Mouse (Mus musculus): ENCODE results near the gene Kcnk15. TPM values are rescaled to one million over a fixed set of nuclear protein-coding genes. Genes with fewer than 3 reads are reported as not detected.

The Kcnk15 gene
- total RNA-seq, 2 experiments from 2014 or later = not detected

DNA sequence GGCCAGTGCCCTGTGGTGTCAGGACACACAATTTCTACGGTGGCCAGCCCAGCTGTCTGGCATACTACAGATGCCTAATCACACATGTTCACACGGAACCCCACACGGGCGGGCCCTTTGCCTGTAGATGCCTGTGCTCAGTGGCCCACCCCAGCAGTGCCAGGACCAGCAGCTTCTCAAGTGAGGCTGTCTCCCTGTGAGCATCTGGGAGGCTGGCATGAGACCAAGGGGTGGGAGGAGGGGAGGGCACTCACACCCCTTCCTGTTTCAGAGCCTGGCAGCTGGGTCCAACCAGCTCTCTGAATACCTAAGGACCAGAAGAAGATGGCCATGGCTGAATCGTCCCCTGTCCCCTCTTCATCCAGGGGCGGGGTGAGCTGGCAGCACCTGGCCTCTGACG, 22.0 kb downstream of the Kcnk15 start:
- no peak for DNase-seq (ENCODE audit: low spot score in 2 of 2)

DNA sequence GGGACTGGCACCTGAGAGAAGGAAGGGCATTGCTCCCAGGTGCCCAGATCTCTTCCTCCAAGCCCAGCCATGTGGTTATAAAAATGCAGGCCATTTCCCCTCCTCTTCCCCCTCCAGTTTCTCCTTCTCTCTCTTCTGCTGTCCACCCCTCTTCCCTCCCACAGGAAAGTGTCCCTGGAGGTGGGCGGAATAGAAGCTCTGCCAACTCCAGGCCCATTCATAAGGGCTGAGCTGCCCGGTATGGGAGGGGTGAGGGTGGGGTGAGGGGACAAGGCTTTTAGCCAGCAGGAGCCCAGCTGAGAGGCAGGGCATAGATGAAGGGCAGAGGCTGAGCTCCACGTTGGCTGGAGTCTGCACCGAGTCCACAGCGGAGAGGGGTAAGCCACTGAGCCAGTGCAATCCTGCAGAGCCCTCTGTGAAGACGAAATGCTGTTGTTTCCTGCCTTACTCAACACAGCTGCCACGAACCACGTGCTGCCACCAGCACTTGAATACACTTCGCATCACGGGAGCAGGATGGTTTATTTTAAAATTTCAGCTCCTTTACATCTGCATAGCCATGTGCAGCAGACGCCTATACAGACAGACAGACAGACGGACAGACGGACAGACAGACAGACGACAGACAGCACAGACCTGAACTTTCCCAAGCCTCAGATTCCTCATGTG, 23.5 kb downstream of the Kcnk15 start:
- no peak for DNase-seq (ENCODE audit: low spot score in 2 of 2)

DNA sequence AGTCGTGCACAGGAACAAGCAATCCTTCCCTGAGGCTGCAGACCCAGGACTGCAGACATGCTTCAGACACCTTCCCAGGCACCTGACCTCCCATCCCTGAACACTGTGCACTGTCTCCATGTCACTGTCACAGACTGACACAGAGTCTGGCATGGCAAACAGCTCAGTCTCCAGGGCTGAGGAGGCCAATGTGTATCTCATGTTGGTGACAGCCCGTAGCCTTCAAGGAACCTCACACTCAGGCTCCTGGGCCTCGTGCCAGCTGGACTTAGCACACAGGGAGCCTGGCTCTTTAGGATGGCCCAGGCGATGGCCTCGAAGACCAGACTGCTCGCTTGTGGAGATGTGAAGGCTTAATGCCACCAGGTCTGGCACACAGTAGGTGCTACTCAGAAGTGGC, 27.4 kb downstream of the Kcnk15 start:
- DNase-seq (ENCODE audit: low spot score in 2 of 2) = peak; percentile 53 to 64

DNA sequence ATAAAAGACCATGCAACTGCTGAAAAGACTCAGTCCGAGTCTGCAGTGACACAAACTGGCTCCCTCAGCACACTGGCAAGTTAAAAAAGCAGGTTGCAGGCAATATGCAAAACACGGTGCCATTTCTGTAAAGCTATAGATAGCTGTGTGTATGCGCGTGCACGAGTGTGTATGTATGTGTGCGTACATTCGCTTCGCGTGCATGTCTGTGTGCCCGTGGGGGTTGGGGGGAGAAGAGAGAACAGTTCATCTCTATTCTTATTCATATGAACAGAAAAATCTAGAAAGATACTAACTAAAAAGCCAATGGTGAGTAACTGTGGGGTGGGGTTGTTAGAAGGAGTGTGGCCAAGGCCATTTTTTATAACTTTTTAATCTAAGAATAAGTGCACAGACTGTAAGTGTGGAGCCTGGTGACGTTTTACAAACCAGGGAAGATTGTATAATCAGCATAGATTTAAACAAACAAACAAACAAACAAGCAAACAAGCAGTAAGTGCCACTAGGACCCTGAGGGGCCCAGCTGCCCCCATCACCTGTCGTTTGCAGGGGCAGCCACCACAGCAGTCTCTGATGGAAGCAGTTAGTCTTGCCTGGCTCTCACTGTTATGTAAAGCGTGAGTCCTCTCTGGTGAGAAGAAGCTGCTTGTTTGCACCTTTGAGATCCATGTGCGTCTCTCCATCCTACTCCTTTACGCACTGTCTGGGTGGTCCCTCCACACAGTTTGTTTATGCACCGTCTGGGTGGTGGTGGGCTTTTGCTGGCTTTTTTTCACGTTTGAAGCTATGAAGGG, 29.6 kb downstream of the Kcnk15 start:
- no peak for DNase-seq (ENCODE audit: low spot score in 2 of 2)

DNA sequence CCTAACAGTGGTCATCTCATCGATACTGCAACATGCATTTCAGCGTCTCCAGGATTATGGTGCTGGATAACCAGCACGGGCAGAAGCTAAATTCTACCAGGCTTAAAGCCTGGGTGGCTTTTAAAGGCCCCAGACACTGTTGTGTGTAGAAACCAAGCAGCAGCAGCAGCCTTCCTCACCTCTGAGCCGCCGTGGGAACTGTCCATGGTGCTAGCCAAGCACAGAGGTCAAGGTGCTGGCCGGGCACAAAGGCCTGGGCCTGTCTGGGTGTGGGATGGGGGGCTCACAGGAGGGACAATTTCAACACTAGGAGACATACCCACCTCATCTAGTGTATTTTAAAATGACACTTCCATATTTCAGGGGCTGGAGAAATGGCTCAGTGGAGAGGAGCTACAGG, 36.0 kb downstream of the Kcnk15 start:
- peak in 1 of 2 experiments; percentile 40 for DNase-seq (ENCODE audit: low spot score in 2 of 2)

DNA sequence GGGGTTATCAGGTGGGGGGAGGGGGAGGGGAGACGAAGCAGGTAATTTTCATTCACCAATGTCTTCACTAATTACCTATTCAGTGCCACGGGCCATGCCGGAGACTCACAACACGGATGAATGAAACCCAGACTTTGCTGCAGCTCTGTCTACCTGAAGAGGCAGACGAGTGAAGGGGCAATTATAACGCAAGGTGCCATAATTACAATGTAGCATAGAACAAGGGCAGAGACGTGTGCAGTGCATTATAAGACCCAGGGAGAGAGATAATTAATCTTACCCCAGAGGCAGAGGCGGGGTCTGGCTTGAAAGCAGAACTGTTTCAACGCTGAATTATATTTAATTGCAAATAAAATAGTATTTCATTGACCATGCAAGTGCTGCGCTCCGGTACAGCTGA, 37.1 kb downstream of the Kcnk15 start:
- DNase-seq (ENCODE audit: low spot score in 2 of 2) = no peak

DNA sequence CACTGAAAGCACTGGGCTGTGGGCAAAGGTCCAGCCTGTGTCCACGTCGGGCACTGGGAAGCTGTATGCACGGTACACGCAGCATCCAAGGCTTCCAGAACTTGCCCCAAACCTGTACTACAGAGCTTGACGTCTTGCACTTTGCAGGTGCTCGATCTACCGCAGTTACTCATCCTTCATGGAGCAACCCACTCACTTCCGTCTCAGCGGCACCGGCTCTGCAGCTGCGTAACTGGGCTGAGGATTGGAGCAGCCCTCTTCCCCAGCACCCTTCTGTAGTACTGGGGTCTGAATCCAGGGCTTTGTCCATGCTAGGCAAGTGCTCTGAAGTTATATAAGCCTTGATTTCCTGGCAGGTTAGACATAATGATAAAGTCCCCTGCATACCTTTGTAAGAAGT, 37.8 kb downstream of the Kcnk15 start:
- no peak for DNase-seq (ENCODE audit: low spot score in 2 of 2)

DNA sequence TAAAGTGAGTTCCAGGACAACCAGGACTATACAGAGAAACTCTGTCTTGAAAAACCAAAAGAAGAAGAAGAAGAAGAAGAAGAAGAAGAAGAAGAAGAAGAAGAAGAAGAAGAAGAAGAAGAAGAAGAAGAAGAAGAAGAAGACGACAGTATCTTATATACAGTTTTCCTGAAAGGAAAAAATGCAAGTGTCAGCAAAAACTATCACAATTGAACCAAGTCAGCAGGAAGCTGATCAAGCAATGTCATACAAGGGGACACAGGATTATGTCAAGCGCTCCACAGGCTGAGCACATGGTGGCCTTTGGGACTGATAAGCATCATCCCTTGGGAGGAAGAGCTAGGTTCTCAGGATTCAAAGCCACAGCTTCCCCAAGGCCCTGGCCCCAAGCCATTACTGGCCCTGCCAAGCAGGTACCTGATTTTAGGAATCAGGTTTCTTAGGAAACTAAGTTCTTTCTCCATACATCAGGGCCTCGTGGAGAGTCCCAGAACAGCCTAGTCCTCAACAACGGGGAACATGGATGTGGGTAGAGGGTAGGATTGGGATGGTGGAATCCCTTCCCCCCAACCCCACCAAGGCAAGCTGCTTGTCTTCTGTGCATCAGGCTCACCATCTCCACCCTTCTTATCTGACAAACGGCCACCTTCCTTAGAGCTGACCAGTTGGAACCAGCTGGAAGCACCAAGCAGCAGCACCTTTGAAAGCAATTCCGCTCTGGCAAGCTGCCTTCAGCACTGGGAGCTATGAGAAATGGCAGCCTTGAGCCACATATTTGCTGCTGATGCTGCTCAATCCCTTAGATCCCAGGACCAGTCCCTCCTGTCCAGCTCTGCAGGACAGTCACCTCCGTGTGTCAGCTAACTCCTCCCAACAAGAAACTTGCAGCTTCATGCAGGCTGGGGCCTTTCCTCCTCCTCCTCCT, 40.3 kb downstream of the Kcnk15 start:
- DNase-seq (ENCODE audit: low spot score in 2 of 2) = peak in 1 of 2 experiments; percentile 26

DNA sequence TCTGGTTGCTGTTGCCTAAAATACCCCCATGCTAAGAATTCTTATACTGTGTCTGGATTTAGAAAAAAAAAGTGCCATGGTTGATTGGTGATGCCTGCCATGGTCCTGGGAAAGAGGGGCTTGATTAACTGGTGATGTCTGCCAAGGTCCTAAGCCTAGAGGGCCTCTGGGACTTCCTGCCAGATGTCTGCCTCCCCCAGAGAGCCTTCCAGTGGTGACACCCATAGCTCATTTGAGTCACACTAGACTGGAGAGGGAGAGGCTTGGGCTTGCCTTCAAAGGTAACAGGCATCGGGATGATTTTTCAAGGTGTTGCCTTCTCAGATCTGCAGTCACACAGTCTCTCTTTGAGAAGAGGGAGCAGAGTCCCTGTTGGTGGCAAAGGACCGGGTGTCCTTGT, 41.7 kb downstream of the Kcnk15 start:
- no peak for DNase-seq (ENCODE audit: low spot score in 2 of 2)

DNA sequence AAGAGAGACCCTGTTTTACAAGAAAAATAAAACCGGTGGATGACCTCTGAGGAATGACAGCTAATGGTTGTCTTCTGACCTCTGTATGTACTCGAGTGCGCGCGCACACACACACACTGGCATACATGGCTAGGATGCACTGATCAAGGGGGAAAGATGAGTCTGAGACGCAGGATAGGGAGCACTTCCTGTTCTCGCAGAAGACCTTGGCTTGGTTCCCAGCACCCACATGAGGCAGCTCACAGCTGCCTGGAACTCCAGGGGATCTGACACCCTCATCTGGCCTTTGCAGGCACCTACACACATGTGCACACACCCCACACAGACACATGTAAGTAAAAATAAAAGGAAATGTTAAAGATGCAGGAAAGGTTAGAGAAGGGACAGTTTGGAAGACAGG, 43.6 kb downstream of the Kcnk15 start:
- DNase-seq (ENCODE audit: low spot score in 2 of 2) = no peak

DNA sequence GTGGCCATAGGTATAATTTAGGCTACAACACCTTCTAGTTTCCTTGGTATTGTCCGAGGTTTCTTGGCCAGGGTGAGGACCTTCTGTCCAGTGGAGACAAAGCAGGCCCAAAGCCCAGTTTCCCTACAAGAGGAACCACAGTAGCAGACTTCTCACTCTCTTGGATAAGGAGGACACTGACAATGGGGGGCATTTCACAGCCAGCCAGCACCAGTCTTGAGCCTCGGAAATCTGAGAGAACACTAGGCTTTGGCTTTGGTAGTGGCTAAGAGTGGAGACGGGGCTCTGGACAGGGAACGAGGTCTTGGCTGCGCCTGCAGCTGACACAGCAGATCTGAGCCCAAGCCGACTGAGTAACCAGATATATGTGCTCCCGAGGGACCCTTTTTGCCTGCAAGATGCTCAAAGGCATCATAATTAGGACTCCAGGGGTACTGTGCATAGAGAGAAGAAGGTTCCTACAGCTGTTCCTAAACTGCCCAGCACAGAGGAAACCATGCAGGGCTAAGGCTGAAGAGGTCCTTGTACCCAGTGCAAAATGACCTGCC, 44.6 kb downstream of the Kcnk15 start:
- DNase-seq (ENCODE audit: low spot score in 2 of 2) = no peak

DNA sequence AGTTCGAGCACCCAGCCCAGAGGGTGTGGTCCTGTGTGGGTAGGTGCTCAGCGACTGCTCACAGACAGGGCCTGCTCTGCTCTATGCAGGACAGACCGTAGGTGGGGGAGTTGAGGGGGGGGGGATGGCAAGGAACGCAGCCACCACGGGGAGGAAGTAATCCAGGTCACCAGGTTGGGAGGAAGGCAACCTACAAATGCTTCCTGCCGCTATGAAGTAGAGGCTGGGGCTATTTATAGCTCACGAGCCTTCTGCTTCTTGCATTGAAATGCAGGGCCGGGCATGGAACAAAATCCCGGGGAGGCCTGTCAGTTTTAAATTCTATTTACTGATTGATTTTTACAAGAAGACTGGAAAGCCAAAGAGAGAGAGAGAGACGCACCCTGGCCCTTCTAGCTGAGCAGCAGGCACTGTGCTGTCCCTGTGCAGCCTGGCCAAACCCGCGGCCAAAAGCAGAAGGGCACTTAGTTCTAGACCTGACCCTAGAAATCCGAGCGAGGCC, 46.5 kb downstream of the Kcnk15 start:
- DNase-seq (ENCODE audit: low spot score in 2 of 2) = no peak

DNA sequence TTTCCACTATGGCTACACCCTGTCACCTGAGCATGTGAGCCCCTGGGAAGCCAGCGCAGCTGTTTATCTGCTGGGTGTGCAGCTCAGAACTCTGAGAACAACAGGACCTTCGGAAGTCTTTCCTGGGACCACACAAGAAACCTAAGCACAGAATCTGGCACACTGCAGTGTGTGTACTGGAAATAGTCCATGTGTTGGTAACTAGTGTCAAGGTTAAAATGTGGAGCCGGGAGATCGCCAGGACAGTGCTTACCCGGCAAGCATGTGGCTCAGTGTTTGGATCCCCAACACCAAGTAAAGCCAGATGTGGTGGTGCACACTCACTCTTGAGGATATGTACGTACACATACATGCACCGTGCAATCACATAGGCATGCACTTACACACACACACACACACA, 47.6 kb downstream of the Kcnk15 start:
- no peak for DNase-seq (ENCODE audit: low spot score in 2 of 2)

DNA sequence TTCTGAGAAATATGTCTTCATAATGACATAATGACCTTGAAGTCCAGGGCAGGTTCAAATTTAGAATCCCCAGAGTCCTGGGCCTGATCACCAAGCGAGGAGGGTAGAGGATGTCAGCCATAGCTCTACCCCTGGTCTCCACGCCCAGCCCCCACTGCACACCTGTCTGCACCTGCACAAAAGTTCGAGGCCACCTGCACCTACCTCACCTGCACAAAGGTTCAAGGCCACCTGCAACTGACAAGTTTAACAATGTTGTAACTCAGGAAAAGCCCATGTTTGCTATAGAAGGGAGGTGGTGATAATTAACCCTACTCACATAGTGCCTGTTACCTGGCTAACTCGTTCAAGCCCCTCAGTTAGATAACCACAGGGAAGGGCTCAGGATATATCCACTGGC, 49.0 kb downstream of the Kcnk15 start:
- no peak for DNase-seq (ENCODE audit: low spot score in 2 of 2)

DNA sequence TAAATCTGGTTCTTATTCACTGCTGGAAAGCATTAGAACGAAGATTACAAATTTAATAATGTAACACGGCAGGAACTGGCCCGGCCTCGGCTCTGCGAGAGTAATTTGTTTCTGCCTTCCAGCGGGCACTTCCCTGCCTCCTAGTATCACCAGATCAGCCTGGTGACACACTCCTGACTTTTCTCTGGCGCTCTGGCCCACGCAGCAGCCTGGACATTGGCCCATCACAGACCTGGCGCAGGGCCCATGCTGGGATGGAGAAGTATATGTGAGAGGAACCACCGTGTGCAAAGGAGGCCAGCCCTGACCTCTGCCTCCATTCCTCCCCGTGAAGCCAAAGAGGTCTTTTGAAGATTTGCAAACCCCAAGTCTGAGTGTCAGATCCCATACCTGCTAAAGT, 50.0 kb downstream of the Kcnk15 start:
- DNase-seq (ENCODE audit: low spot score in 2 of 2) = peak; percentile 64 to 78

DNA sequence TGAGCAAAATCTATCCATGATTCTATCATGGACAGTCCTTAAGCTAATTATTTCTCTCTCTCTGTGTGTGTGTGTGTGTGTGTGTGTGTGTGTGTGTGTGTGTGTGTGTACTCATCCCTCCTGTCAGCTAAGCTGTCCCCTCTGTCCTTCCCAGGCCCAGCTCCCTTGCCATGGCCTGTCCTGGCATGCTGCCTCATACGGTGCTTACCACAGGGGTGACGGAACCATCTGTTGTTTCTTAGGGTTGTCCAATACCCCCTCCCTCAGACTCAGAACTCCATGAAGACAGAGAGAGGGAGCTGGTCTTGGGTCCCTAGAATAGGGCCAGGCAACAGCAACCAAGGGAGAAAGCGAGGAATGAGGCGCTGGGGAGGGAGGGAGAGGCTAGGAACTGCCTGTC, 50.9 kb downstream of the Kcnk15 start:
- peak in 1 of 2 experiments; percentile 38 for DNase-seq (ENCODE audit: low spot score in 2 of 2)

DNA sequence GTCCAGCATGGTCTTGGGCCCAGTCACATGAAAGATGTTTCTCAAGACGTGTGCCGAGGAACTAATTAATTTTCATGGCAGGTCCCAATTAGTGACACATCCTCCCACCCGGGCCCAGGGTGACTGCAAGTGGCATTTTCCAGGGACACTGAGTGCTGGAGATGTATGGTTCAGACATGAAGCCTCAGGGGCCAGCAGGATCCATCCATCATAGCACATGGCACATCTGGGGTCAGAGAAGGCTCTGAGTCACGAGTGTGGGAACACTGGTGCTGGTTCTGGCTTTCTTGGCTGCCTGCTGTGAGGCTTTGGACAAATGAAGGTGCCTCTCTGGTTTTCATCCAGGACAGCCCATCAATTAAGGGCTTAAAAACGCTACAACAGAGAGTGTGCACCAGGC, 53.7 kb downstream of the Kcnk15 start:
- no peak for DNase-seq (ENCODE audit: low spot score in 2 of 2)

All from adrenal gland, adult 18-20 months (tissue).